Mouse (Mus musculus): ENCODE measurements around the gene Mfrp.

GRCm38 (mm10) chr9:44086960-44087359 lies 14.6 kb upstream of the Mfrp start:
- TF ChIP-seq CTCF (IDR thresholded peaks at IDR 0.05; ENCODE audit: extremely low read depth, insufficient read depth, low read length), result no peak
- TF ChIP-seq POLR2A (IDR thresholded peaks at IDR 0.05; ENCODE audit: extremely low read depth, insufficient read depth, low read length), result no peak
